Mouse (Mus musculus) liver, adult 2 months (tissue): ENCODE data around the gene Ccdc154.

ENCODE experiments used
- CTCF ChIP-seq: fragments of 200-500 bp; IDR thresholded peaks from 2 replicates; pipeline ENCODE4 v1.5.1; 2011; ENCODE audit warnings: low read depth, low read length, control low read depth
- POLR2A ChIP-seq: fragments of 200-500 bp; IDR thresholded peaks from 2 replicates; pipeline ENCODE4 v1.6.1; 2011; ENCODE audit warnings: low read length, control low read depth; ENCODE audit not compliant: insufficient read depth; ENCODE audit errors: extremely low read depth

DNA sequence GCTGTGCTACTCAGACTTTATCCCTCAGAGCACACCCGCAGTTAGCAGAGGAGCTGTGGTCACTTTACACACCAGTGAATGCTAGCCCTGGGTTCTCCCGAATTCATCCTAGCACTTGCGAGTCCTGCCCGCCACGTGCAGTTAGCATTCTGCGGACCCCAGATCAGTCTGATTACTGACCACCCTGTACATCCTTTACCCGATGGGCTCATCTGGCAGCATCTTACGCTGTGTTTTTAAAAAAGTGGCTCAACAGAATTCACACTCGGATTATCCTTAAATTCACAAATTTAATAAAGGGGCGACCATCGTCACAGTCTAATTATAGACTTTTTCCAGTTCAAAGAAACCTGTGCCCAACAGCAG lies 25.5 kb downstream of the Ccdc154 start:
- TF ChIP-seq POLR2A (no peak), CTCF (no peak)
